Comparison of ENCODE assay signal across 20 mouse cellular contexts in genomic region chr9:42722501-42722900, GRCm38 (mm10).
DNase-seq lines count a peak whose midpoint lies in the region; ATAC-seq and TF ChIP-seq lines count a peak whose summit lies in the region.
"Had no signal": no experiment of that assay in that cellular context is flagged by ENCODE, and none has a peak within 500 bp of the region (broad histone marks: within the 10 kb centered on the region; RNA-seq: fewer than 3 reads in every experiment).

No protein-coding gene starts in this region.

- TF ChIP-seq CTCF in hindbrain, postnatal 0 days (IDR thresholded peaks at IDR 0.05; ENCODE audit: low read depth), result no peak
- TF ChIP-seq CTCF in CH12.LX (conservative IDR thresholded peaks at IDR 0.05 in 1 of 2, IDR thresholded peaks at IDR 0.05 in 1 of 2; ENCODE audit: low read depth in 2 of 2, low read length in 2 of 2), result no peak

- no peaks in the 10 kb centered on the region for H3K27me3 ChIP-seq in hindbrain, postnatal 0 days (ENCODE audit: insufficient read depth, low read length)
- H3K27me3 ChIP-seq in hindbrain, embryonic 14.5 days (ENCODE audit: control insufficient read depth, insufficient read depth, low read length), result no peaks in the 10 kb centered on the region
- H3K27me3 ChIP-seq in CH12.LX (replicated peaks), result peaks cover 89% of the 10 kb centered on the region
- H3K27me3 ChIP-seq in embryonic facial prominence, embryonic 14.5 days (replicated peaks; ENCODE audit: control insufficient read depth, insufficient read depth, low read length), result no peaks in the 10 kb centered on the region
- H3K27me3 ChIP-seq: forebrain, embryonic 12.5 days; limb, embryonic 15.5 days; liver, embryonic 15.5 days; midbrain, embryonic 12.5 days had no signal

- H3K36me3 ChIP-seq in hindbrain, postnatal 0 days (ENCODE audit: insufficient read depth, low read length), result no peaks in the 10 kb centered on the region
- no peaks in the 10 kb centered on the region for H3K36me3 ChIP-seq in hindbrain, embryonic 14.5 days (replicated peaks; ENCODE audit: control insufficient read depth, insufficient read depth)
- H3K36me3 ChIP-seq in CH12.LX (replicated peaks in 1 of 2; ENCODE audit: control insufficient read depth in 1 of 2, insufficient read depth in 1 of 2, low read length in 1 of 2), result no peaks in the 10 kb centered on the region
- H3K36me3 ChIP-seq in embryonic facial prominence, embryonic 14.5 days (ENCODE audit: control insufficient read depth, insufficient read depth, low read length), result no peaks in the 10 kb centered on the region
- H3K36me3 ChIP-seq: forebrain, embryonic 12.5 days; heart, embryonic 12.5 days; limb, embryonic 15.5 days; liver, embryonic 15.5 days; midbrain, embryonic 12.5 days had no signal

- DNase-seq in hindbrain, postnatal 0 days (ENCODE audit: low spot score), result no peak
- DNase-seq in hindbrain, embryonic 14.5 days (ENCODE audit: low spot score), result no peak
- peak; percentile 3 for DNase-seq in CH12.LX (ENCODE audit: extremely low read depth)
- DNase-seq in embryonic facial prominence, embryonic 14.5 days (ENCODE audit: low spot score), result no peak
- DNase-seq in kidney, postnatal 14 days, result peak; percentile 24
- no peak for DNase-seq in cerebellum, postnatal 4 days (ENCODE audit: low spot score in 2 of 2)
- DNase-seq: adrenal gland, adult 8-10 months; cerebellum, adult 9-11 months; gastrocnemius, postnatal 10 days; heart, adult 11 months; heart, postnatal 36 days; thymus, postnatal 4 days had no signal

- H3K79me2 ChIP-seq in CH12.LX (replicated peaks; ENCODE audit: control insufficient read depth, extremely low read depth, insufficient read depth, poor library complexity, severe bottlenecking), result no peaks in the 10 kb centered on the region

- H3K9me3 ChIP-seq in hindbrain, postnatal 0 days (ENCODE audit: low read length), result no peaks in the 10 kb centered on the region
- H3K9me3 ChIP-seq in hindbrain, embryonic 14.5 days (ENCODE audit: control insufficient read depth, low read length), result no peaks in the 10 kb centered on the region
- H3K9me3 ChIP-seq in CH12.LX (replicated peaks; ENCODE audit: low read length), result no peaks in the 10 kb centered on the region
- no peaks in the 10 kb centered on the region for H3K9me3 ChIP-seq in embryonic facial prominence, embryonic 14.5 days (ENCODE audit: control insufficient read depth, low read length)
- H3K9me3 ChIP-seq: forebrain, embryonic 12.5 days; heart, embryonic 12.5 days; limb, embryonic 15.5 days; liver, embryonic 15.5 days; midbrain, embryonic 12.5 days had no signal

- ATAC-seq in hindbrain, postnatal 0 days, result 0 out of 2 replicates have a peak, but pooled peaks have one; percentile 21
- no peak for ATAC-seq in hindbrain, embryonic 14.5 days (ENCODE audit: low FRiP score)
- peak; percentile 51; the same call in 1 of the 2 replicates for ATAC-seq in embryonic facial prominence, embryonic 14.5 days (ENCODE audit: low read depth)
- ATAC-seq in cerebellum, adult (ENCODE audit: insufficient number of reproducible peaks, low FRiP score, low TSS enrichment), result no peak
- ATAC-seq: inflammation-experienced regulatory T-cells, adult 6 months had no signal

- no peak for TF ChIP-seq RAD21 in CH12.LX (IDR thresholded peaks at IDR 0.05; ENCODE audit: low read depth, low read length)

- 31% methylated on average over 4 of the region's 4 CpGs for WGBS in hindbrain, postnatal 0 days
- WGBS in hindbrain, embryonic 14.5 days, result 22% methylated on average over 4 of the region's 4 CpGs
- WGBS in embryonic facial prominence, embryonic 14.5 days, result 34% methylated on average over 4 of the region's 4 CpGs

- H3K27ac ChIP-seq in hindbrain, postnatal 0 days, result no peak overlapping the region
- H3K27ac ChIP-seq in hindbrain, embryonic 14.5 days, result no peak overlapping the region
- H3K27ac ChIP-seq in CH12.LX (ENCODE audit: insufficient read depth, low read depth), result no peak overlapping the region
- no peak overlapping the region for H3K27ac ChIP-seq in embryonic facial prominence, embryonic 14.5 days (replicated peaks; ENCODE audit: low read depth, low read length)
- H3K27ac ChIP-seq: forebrain, embryonic 12.5 days; limb, embryonic 15.5 days; liver, embryonic 15.5 days; midbrain, embryonic 12.5 days had no signal

- TF ChIP-seq EP300 in CH12.LX (IDR thresholded peaks at IDR 0.05; ENCODE audit: low read length), result no peak

- no peak for TF ChIP-seq POLR2A in CH12.LX (IDR thresholded peaks at IDR 0.05; ENCODE audit: low read depth, low read length)

- H3K4me3 ChIP-seq in hindbrain, postnatal 0 days (ENCODE audit: low read length), result no peak overlapping the region
- no peak overlapping the region for H3K4me3 ChIP-seq in hindbrain, embryonic 14.5 days (replicated peaks; ENCODE audit: low read length)
- no peak overlapping the region for H3K4me3 ChIP-seq in CH12.LX (replicated peaks in 1 of 3; ENCODE audit: low read depth in 2 of 3, low read length in 2 of 3, poor library complexity in 1 of 3)
- H3K4me3 ChIP-seq in embryonic facial prominence, embryonic 14.5 days (ENCODE audit: low read depth, low read length), result no peak overlapping the region
- H3K4me3 ChIP-seq: forebrain, embryonic 12.5 days; heart, embryonic 12.5 days; limb, embryonic 15.5 days; liver, embryonic 15.5 days; midbrain, embryonic 12.5 days; myocyte had no signal

- in situ Hi-C loops in CH12.LX (cut with MboI; ENCODE audit: low pct_ligation_motif_present, low pct_unique_long_range_greater_than_20kb, low sequenced_read_pairs), result no loop called here

- no peak overlapping the region for H3K4me2 ChIP-seq in hindbrain, postnatal 0 days (ENCODE audit: low read depth, low read length)
- H3K4me2 ChIP-seq in hindbrain, embryonic 14.5 days (replicated peaks), result no peak overlapping the region
- H3K4me2 ChIP-seq in CH12.LX (ENCODE audit: insufficient read depth, low read depth, poor library complexity, severe bottlenecking), result no peak overlapping the region
- no peak overlapping the region for H3K4me2 ChIP-seq in embryonic facial prominence, embryonic 14.5 days (ENCODE audit: low read depth, low read length)
- H3K4me2 ChIP-seq: forebrain, embryonic 12.5 days; heart, embryonic 12.5 days; limb, embryonic 15.5 days; liver, embryonic 15.5 days; midbrain, embryonic 12.5 days had no signal

- H3K4me1 ChIP-seq in hindbrain, postnatal 0 days (ENCODE audit: insufficient read depth, low read length), result no peaks in the 10 kb centered on the region
- peaks cover 12% of the 10 kb centered on the region for H3K4me1 ChIP-seq in hindbrain, embryonic 14.5 days (replicated peaks; ENCODE audit: control insufficient read depth, insufficient read depth, low read length)
- H3K4me1 ChIP-seq in CH12.LX (ENCODE audit: control insufficient read depth in 1 of 2, insufficient read depth in 2 of 2), result peaks cover 3 to 7% of the 10 kb centered on the region in 2 experiments; a peak in 2 of 4 replicates
- H3K4me1 ChIP-seq in embryonic facial prominence, embryonic 14.5 days (ENCODE audit: control insufficient read depth, insufficient read depth, low read length), result peaks cover 19% of the 10 kb centered on the region; the same call in 1 of the 2 replicates
- H3K4me1 ChIP-seq: heart, embryonic 12.5 days; liver, embryonic 15.5 days had no signal

- dilution Hi-C loops in CH12.LX (cut with MboI; ENCODE audit: extremely low pct_ligation_motif_present, extremely low pct_unique_long_range_greater_than_20kb, low sequenced_read_pairs), result no loop called here

- no peak overlapping the region for H3K9ac ChIP-seq in hindbrain, postnatal 0 days (replicated peaks; ENCODE audit: low read length)
- no peak overlapping the region for H3K9ac ChIP-seq in hindbrain, embryonic 14.5 days
- no peak overlapping the region for H3K9ac ChIP-seq in CH12.LX (ENCODE audit: insufficient read depth, low read depth)
- no peak overlapping the region for H3K9ac ChIP-seq in embryonic facial prominence, embryonic 14.5 days (ENCODE audit: low read depth, low read length)
- H3K9ac ChIP-seq: forebrain, embryonic 12.5 days; heart, embryonic 12.5 days; limb, embryonic 15.5 days; liver, embryonic 15.5 days; midbrain, embryonic 12.5 days had no signal

TF ChIP-seq in CH12.LX, 34 proteins besides CTCF, POLR2A, EP300 and RAD21:
- TF ChIP-seq TBP (conservative IDR thresholded peaks at IDR 0.05; ENCODE audit: low read depth, low read length), result no peak
- no peak for TF ChIP-seq ZNF384 (IDR thresholded peaks at IDR 0.05; ENCODE audit: low read depth, low read length)
- no peak for TF ChIP-seq MAX (IDR thresholded peaks at IDR 0.05; ENCODE audit: low read length)
- no peak for TF ChIP-seq BHLHE40 (IDR thresholded peaks at IDR 0.05; ENCODE audit: low read depth, low read length)
- no peak for TF ChIP-seq ETS1 (conservative IDR thresholded peaks at IDR 0.05; ENCODE audit: low read depth, low read length)
- TF ChIP-seq MXI1 (IDR thresholded peaks at IDR 0.05; ENCODE audit: low read depth, low read length), result no peak
- TF ChIP-seq SIN3A (IDR thresholded peaks at IDR 0.05; ENCODE audit: low read length), result no peak
- TF ChIP-seq ZKSCAN1 (IDR thresholded peaks at IDR 0.05; ENCODE audit: borderline replicate concordance, low read depth, low read length), result no peak
- TF ChIP-seq MAZ (IDR thresholded peaks at IDR 0.05; ENCODE audit: low read depth, low read length), result no peak
- no peak for TF ChIP-seq JUN (IDR thresholded peaks at IDR 0.05; ENCODE audit: insufficient read depth, low read depth, low read length)
- no peak for TF ChIP-seq PAX5 (IDR thresholded peaks at IDR 0.05; ENCODE audit: low read length)
- no peak for TF ChIP-seq MEF2A (IDR thresholded peaks at IDR 0.05; ENCODE audit: borderline replicate concordance, low read depth, low read length)
- no peak for TF ChIP-seq GABPA (IDR thresholded peaks at IDR 0.05; ENCODE audit: insufficient replicate concordance, low read depth, low read length)
- TF ChIP-seq NELFE (IDR thresholded peaks at IDR 0.05; ENCODE audit: low read depth, low read length), result no peak

Comparison
In these comparisons a context has a peak if more than half of its experiments do, and no peak if none do; other contexts are left out.
1. ATAC-seq: peak in hindbrain, postnatal 0 days (single experiment) and embryonic facial prominence, embryonic 14.5 days (single experiment); none in hindbrain, embryonic 14.5 days (single experiment) and cerebellum, adult (single experiment).
2. DNase-seq: peak in CH12.LX (single experiment) and kidney, postnatal 14 days (single experiment); none in hindbrain, postnatal 0 days (single experiment), hindbrain, embryonic 14.5 days (single experiment), embryonic facial prominence, embryonic 14.5 days (single experiment) and cerebellum, postnatal 4 days (0 of 2).